ENCODE assay signal across 10 mouse cellular contexts in the genomic region with DNA sequence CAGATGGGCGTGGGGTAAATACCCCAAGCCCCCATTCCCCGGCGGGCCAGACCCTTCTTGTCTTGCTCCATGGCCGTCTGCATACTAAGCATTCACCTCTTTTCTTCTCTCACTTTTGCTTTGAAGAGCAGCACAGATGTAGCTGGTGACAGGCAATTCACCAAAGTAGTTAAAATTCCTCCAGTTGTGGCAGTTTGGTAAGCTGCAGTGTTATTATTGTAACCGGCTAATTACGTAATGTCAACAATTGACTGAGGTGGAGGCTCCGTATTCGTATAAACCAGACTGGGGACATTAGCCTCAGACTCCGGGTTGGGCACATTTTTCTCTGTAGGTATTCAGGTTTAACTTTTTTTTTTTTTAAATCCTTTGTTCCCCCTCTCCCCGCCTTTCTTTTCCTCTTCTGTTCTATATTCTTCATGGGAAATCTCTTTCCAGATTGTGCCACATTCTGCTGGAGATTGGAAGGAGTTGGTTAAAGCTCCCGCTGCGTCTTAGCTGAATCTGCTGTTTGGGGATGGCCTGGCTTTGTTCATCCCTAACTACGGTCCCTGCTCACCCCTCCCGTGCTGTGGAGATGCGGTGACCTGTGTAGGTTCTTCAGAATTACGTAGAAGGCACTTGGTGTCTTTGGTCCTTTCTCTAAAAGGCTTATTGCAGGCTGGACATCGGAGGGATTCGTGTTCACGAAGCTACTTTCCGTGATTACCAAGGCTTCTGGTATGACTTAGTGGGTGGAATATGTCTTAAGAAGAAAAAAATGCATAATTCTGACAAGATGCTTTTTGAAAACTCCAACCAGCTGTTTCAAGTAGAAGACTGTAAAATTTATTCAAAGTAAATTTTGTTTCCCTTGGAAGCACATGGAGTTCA.
DNase-seq lines count a peak whose midpoint lies in the region; ATAC-seq and TF ChIP-seq lines count a peak whose summit lies in the region.
"Had no signal": no experiment of that assay in that cellular context is flagged by ENCODE, and none has a peak within 500 bp of the region (broad histone marks: within the 10 kb centered on the region; RNA-seq: fewer than 3 reads in every experiment).

No protein-coding gene starts in this region.

- no peaks in the 10 kb centered on the region for H3K27me3 ChIP-seq in liver, adult 2 months (ENCODE audit: control insufficient read depth, insufficient read depth, low read length)
- no peaks in the 10 kb centered on the region for H3K27me3 ChIP-seq in liver, embryonic 12.5 days (replicated peaks)
- no peaks in the 10 kb centered on the region for H3K27me3 ChIP-seq in midbrain, embryonic 15.5 days (replicated peaks)
- H3K27me3 ChIP-seq: heart, embryonic 13.5 days had no signal

- no peak for ATAC-seq in liver, embryonic 12.5 days
- 0 out of 2 replicates have a peak, but pooled peaks have one; percentile 16 for ATAC-seq in midbrain, embryonic 15.5 days (replicated peaks)

- TF ChIP-seq POLR2A in liver, adult 2 months (IDR thresholded peaks at IDR 0.05; ENCODE audit: extremely low read depth, insufficient read depth, low read length): no peak

- H3K4me1 ChIP-seq in liver, adult 2 months (ENCODE audit: control insufficient read depth, insufficient read depth, low read length): no peaks in the 10 kb centered on the region
- 0 out of 2 replicates have a peak, but pooled peaks cover 10% of the 10 kb centered on the region for H3K4me1 ChIP-seq in liver, embryonic 12.5 days
- H3K4me1 ChIP-seq in midbrain, embryonic 15.5 days: peaks cover 15% of the 10 kb centered on the region

- H3K36me3 ChIP-seq in liver, adult 2 months (ENCODE audit: control insufficient read depth, insufficient read depth, low read length): no peaks in the 10 kb centered on the region
- no peaks in the 10 kb centered on the region for H3K36me3 ChIP-seq in liver, embryonic 12.5 days
- no peaks in the 10 kb centered on the region for H3K36me3 ChIP-seq in midbrain, embryonic 15.5 days (replicated peaks)
- H3K36me3 ChIP-seq: heart, embryonic 13.5 days had no signal

- no peak for TF ChIP-seq CTCF in liver, adult 2 months (IDR thresholded peaks at IDR 0.05; ENCODE audit: low read depth, low read length)

- H3K79me2 ChIP-seq in liver, adult 2 months (ENCODE audit: control insufficient read depth, insufficient read depth, low read length): peaks cover 3% of the 10 kb centered on the region; the same call in 1 of the 2 replicates

- no peak overlapping the region for H3K27ac ChIP-seq in liver, adult 2 months (replicated peaks; ENCODE audit: insufficient read depth, low read depth, low read length)
- no peak overlapping the region for H3K27ac ChIP-seq in liver, embryonic 12.5 days
- no peak overlapping the region for H3K27ac ChIP-seq in midbrain, embryonic 15.5 days
- H3K27ac ChIP-seq: heart, embryonic 13.5 days had no signal

- no peaks in the 10 kb centered on the region for H3K9me3 ChIP-seq in liver, embryonic 12.5 days (replicated peaks)
- H3K9me3 ChIP-seq in midbrain, embryonic 15.5 days: no peaks in the 10 kb centered on the region
- H3K9me3 ChIP-seq: heart, embryonic 13.5 days had no signal

- H3K9ac ChIP-seq in liver, adult 2 months (ENCODE audit: low read depth, low read length): no peak overlapping the region
- H3K9ac ChIP-seq in liver, embryonic 12.5 days: no peak overlapping the region
- no peak overlapping the region for H3K9ac ChIP-seq in midbrain, embryonic 15.5 days
- H3K9ac ChIP-seq: heart, embryonic 13.5 days had no signal

- DNase-seq in liver, adult 2 months (ENCODE audit: extremely low read depth, low read depth, low spot score): peak; percentile 25
- peak; percentile 46 for DNase-seq in embryo, embryonic 10 days (ENCODE audit: low spot score)
- DNase-seq in forelimb bud, embryonic 11.5 days (ENCODE audit: low read depth, low spot score): peak; percentile 48
- no peak for DNase-seq in thymus, adult 18-20 months
- DNase-seq in thymus, postnatal 0 days (ENCODE audit: low spot score): no peak
- no peak for DNase-seq in retina, postnatal 1 day
- DNase-seq: cerebellum, adult 2 months had no signal

- no peak overlapping the region for H3K4me3 ChIP-seq in liver, adult 2 months (ENCODE audit: insufficient read depth, low read depth, low read length)
- no peak overlapping the region for H3K4me3 ChIP-seq in liver, embryonic 12.5 days
- no peak overlapping the region for H3K4me3 ChIP-seq in midbrain, embryonic 15.5 days
- H3K4me3 ChIP-seq: heart, embryonic 13.5 days had no signal

- H3K4me2 ChIP-seq in liver, embryonic 12.5 days: no peak overlapping the region
- H3K4me2 ChIP-seq in midbrain, embryonic 15.5 days: peak overlapping the region; percentile 14; the same call in 1 of the 2 replicates
- H3K4me2 ChIP-seq: heart, embryonic 13.5 days had no signal

- 72% methylated on average over 20 of the region's 20 CpGs for WGBS in liver, adult 2 months
- WGBS in liver, embryonic 12.5 days (ENCODE audit: insufficient replicate concordance): 75% methylated on average over 20 of the region's 20 CpGs
- WGBS in midbrain, embryonic 15.5 days: 11% methylated on average over 20 of the region's 20 CpGs

Comparison
In these comparisons a context has a peak if more than half of its experiments do, and no peak if none do; other contexts are left out.
1. DNase-seq: peak in liver, adult 2 months (single experiment), embryo, embryonic 10 days (single experiment) and forelimb bud, embryonic 11.5 days (single experiment); none in thymus, adult 18-20 months (0 of 2), thymus, postnatal 0 days (single experiment) and retina, postnatal 1 day (single experiment).